Mouse (Mus musculus) limb, embryonic 14.5 days (tissue): ENCODE results near the gene Maff. TPM values are rescaled to one million over a fixed set of nuclear protein-coding genes. Genes with fewer than 3 reads are reported as not detected.

Source experiments
- ATAC-seq: fragments of 200-750 bp; cut with Nextera tagmentation; 2 replicates; pipeline ENCODE4 v1.8.0; 2017; ENCODE audit warnings: low read depth, moderate number of reproducible peaks, moderate TSS enrichment; ENCODE audit not compliant: low FRiP score
- DNase-seq: peaks from one replicate; pipeline ENCODE4 v3.0.0-alpha.2; 2015; ENCODE audit warnings: low spot score
- H3K27ac ChIP-seq: fragments of 300-500 bp; sonication (generic); replicated peaks from 2 replicates; pipeline ENCODE4 v1.5.1; 2014; ENCODE audit warnings: low read depth, mild to moderate bottlenecking, low read length, moderate library complexity, mixed read lengths
- H3K27me3 ChIP-seq: fragments of 300-500 bp; sonication (generic); 2 replicates; pipeline ENCODE4 v1.6.1; 2014; ENCODE audit warnings: low read length, mixed read lengths; ENCODE audit not compliant: control insufficient read depth, insufficient read depth
- H3K36me3 ChIP-seq: fragments of 300-500 bp; sonication (generic); 2 replicates; pipeline ENCODE4 v1.6.1; 2014; ENCODE audit warnings: mild to moderate bottlenecking, low read length, moderate library complexity, mixed read lengths; ENCODE audit not compliant: control insufficient read depth, insufficient read depth
- H3K4me1 ChIP-seq: fragments of 300-500 bp; sonication (generic); 2 replicates; pipeline ENCODE4 v1.6.1; 2014; ENCODE audit warnings: antibody characterized with exemption, low read length, mixed read lengths; ENCODE audit not compliant: control insufficient read depth, insufficient read depth
- H3K4me2 ChIP-seq: fragments of 300-500 bp; sonication (generic); replicated peaks from 2 replicates; pipeline ENCODE4 v1.6.1; 2014; ENCODE audit warnings: low read depth, mild to moderate bottlenecking, low read length, moderate library complexity; ENCODE audit not compliant: severe bottlenecking
- H3K4me3 ChIP-seq: fragments of 300-500 bp; sonication (generic); replicated peaks from 2 replicates; pipeline ENCODE4 v1.5.1; 2014; ENCODE audit warnings: low read length
- H3K9ac ChIP-seq: fragments of 300-500 bp; sonication (generic); 2 replicates; pipeline ENCODE4 v1.6.1; 2014; ENCODE audit warnings: mild to moderate bottlenecking, low read depth, low read length, moderate library complexity; ENCODE audit not compliant: severe bottlenecking
- H3K9me3 ChIP-seq: fragments of 300-500 bp; sonication (generic); 2 replicates; pipeline ENCODE4 v1.6.1; 2016; ENCODE audit warnings: low read length; ENCODE audit not compliant: control insufficient read depth
- POLR2A ChIP-seq: fragments of 200-500 bp; IDR thresholded peaks from 2 replicates; pipeline ENCODE4 v1.8.0; 2012; ENCODE audit warnings: inconsistent platforms, mild to moderate bottlenecking, moderate library complexity, borderline replicate concordance; ENCODE audit not compliant: insufficient read depth, insufficient read length; ENCODE audit errors: extremely low read depth
- WGBS: fragments of 180-500 bp; shearing (Covaris S2); extraction: QIAGEN DNeasy Blood & Tissue Kit; methylation state at CpG from one replicate; pipeline ENCODE4 v1.1.7; 2014; 5-methylcytosine and 5-hydroxymethylcytosine counted together
- polyA plus RNA-seq, 2 experiments: library from polyadenylated mRNA; depleted of rRNA in 1 of 2; stranded (reverse) in 1 of 2; unstranded in 1 of 2; fragments of >200 nt; fragmentation: Nextera tagmentation in 1 of 2; extraction: Ambion mirVana in 1 of 2; gene quantifications; 2 replicates each; pipeline versions ENCODE4 v1.2.1 to v1.2.3; 2012 to 2014

Gene Maff
- polyA plus RNA-seq, 2 experiments = 3.0 to 5.5 TPM

DNA sequence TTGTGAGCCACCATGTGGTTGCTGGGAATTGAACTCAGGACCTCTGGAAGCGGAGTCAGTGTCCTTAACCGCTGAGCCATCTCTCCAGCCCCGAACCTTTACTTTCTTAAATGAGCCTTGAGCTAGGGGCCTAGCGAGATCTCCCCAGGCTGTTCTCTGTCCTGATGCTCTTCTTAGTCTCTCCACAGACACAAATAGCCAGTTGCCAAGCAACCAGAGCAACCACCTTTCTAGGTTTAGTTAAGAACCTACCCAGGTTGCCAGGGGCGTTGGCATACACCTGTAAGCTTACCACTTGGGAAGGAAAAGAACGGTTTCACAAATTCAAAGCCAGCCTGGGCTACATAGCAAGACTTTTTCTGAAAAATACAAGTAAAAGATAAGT, 16.4 kb upstream of the Maff start:
- Histone ChIP-seq H3K4me1 (peaks cover 11% of the 10 kb centered on the region), H3K4me3 (no peak overlapping the region), H3K36me3 (no peaks in the 10 kb centered on the region), H3K9ac (no peak overlapping the region), H3K4me2 (no peak overlapping the region), H3K27me3 (no peaks in the 10 kb centered on the region), H3K27ac (no peak overlapping the region), H3K9me3 (no peaks in the 10 kb centered on the region)
- no peak for TF ChIP-seq POLR2A
- ATAC-seq (no peak), DNase-seq (no peak)
- 88% methylated on average over 6 of the region's 6 CpGs for WGBS

DNA sequence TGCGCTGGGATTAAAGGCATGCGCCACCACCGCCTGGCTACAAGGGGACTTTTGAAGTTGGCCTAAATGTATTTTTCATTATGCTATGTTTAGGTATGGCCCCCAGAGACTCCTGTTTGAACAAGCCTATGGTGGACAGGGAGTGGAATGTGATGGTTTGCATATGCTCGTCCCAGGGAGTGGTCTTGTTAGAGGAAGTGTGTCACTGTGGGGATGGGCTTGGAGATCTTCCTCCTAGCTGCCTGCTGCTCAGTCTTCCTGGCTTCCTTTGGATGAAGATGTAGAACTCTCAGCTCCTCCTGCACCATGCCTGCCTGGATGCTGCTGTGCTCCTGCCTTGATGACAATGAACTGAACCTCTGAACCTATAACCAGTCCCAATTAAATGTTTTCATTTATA, 15.9 kb upstream of the Maff start:
- 68% methylated on average over 4 of the region's 4 CpGs for WGBS
- no peak overlapping the region for H3K27ac ChIP-seq
- no peak overlapping the region for H3K4me3 ChIP-seq
- no peak for TF ChIP-seq POLR2A
- H3K9me3 ChIP-seq = no peaks in the 10 kb centered on the region
- H3K4me2 ChIP-seq = no peak overlapping the region
- no peaks in the 10 kb centered on the region for H3K36me3 ChIP-seq
- H3K4me1 ChIP-seq = peaks cover 11% of the 10 kb centered on the region
- no peak for DNase-seq
- H3K9ac ChIP-seq = no peak overlapping the region
- H3K27me3 ChIP-seq = no peaks in the 10 kb centered on the region
- ATAC-seq = no peak

DNA sequence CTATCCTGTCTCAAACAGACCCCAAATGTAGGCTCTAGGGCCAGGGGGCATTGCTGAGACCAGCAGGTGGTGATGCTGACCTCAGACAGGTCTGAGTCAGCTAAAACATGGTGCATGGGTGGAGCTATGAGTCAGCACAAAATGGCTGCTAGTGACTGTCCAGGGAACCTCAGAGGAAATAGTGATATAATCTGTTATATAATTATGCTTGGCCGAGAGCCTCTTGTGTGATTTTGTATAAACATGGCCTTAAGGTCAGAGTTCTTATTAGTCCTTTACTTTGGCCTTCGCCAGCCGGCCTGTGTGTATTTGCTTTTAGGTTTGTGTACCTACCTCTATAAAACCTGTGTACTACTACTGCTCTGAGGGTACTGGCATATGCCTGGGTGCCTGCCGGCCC, 13.0 kb upstream of the Maff start:
- Histone ChIP-seq H3K36me3 (no peaks in the 10 kb centered on the region), H3K27ac (no peak overlapping the region), H3K27me3 (no peaks in the 10 kb centered on the region), H3K4me1 (no peaks in the 10 kb centered on the region), H3K4me3 (no peak overlapping the region), H3K9ac (no peak overlapping the region), H3K9me3 (no peaks in the 10 kb centered on the region), H3K4me2 (no peak overlapping the region)
- 69% methylated on average over 4 of the region's 4 CpGs for WGBS
- ATAC-seq (no peak), DNase-seq (no peak)
- no peak for TF ChIP-seq POLR2A

GRCm38 (mm10) chr15:79335061-79335655, 11.3 kb upstream of the Maff start:
- WGBS = 44% methylated on average over 7 of the region's 7 CpGs
- H3K27ac ChIP-seq = no peak overlapping the region
- no peak for TF ChIP-seq POLR2A
- DNase-seq (no peak), ATAC-seq (no peak)
- H3K4me3 ChIP-seq = no peak overlapping the region
- H3K36me3 ChIP-seq = no peaks in the 10 kb centered on the region
- no peaks in the 10 kb centered on the region for H3K9me3 ChIP-seq
- H3K4me2 ChIP-seq = no peak overlapping the region
- H3K4me1 ChIP-seq = no peaks in the 10 kb centered on the region
- no peaks in the 10 kb centered on the region for H3K27me3 ChIP-seq
- H3K9ac ChIP-seq = no peak overlapping the region

- Histone ChIP-seq H3K9ac (no peak overlapping the region), H3K27me3 (no peaks in the 10 kb centered on the region), H3K36me3 (no peaks in the 10 kb centered on the region), H3K4me2 (no peak overlapping the region), H3K27ac (no peak overlapping the region), H3K4me3 (no peak overlapping the region), H3K4me1 (no peaks in the 10 kb centered on the region), H3K9me3 (no peaks in the 10 kb centered on the region)
- TF ChIP-seq POLR2A = no peak
- 77% methylated on average over 5 of the region's 5 CpGs for WGBS
- ATAC-seq (no peak), DNase-seq (no peak)
These were observed 7.4 kb upstream of the Maff start for GRCm38 (mm10) chr15:79338978-79339377.
